Mouse (Mus musculus) kidney, adult 18-20 months (tissue): ENCODE data around the gene Klra5.
"Not testable (repeated sequence)": the region's sequence is repeated elsewhere in the genome, so short reads cannot be mapped to it uniquely, and the experiment has no call there.

Experiments used
- DNase-seq: peaks from one replicate; pipeline ENCODE4 v3.0.0; 2021

Klra5 gene

DNA sequence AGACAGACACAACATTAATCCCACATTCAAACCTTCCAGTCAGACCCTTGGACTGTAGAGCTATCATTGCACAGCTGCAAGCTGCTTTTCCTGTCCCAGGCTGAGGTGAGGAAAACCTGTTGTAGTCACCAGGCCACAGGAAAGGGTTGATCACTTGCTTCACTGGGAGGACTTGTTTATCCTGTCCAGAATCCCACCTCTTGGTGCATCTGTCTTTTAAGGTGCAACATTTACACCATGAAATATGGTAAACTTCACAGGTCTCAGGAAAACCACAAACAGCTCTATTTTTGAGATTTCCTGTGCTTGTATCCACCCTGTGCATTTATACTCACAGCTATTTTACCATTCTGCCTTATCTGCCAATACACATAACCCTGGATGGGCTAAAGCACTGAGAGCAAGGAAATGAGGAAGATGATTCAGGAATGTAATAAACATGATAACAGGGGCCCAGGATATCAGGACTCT lies at the start of gene Klra5:
Gene Klra5 (minus strand): TSS at position 175 of the 471 bp plus-strand sequence.
- not testable (repeated sequence) for DNase-seq

- DNase-seq: no peak
Observed at GRCm38 (mm10) chr6:129916996-129917395, 454 bp downstream of the Klra5 start.

DNA sequence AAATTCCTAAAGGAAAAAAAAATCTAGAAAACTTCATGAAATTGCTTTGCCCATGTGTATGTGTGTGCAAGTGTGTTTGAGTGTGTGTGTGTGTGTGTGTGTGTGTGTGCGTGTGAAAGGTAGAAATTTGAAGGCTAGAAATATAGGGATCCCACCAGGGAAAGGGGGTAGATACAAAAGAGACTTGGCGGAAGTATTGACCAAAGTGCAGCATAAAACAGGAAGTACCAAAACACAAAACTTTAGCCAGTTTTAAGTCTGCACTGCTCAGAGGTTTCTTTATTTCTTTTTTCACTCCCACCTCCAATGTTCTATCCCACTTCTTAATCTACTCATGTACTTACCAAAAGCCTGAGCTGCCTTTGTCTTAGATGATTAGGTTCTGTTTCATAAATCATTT lies 34.9 kb downstream of the Klra5 start:
- no peak for DNase-seq

DNA sequence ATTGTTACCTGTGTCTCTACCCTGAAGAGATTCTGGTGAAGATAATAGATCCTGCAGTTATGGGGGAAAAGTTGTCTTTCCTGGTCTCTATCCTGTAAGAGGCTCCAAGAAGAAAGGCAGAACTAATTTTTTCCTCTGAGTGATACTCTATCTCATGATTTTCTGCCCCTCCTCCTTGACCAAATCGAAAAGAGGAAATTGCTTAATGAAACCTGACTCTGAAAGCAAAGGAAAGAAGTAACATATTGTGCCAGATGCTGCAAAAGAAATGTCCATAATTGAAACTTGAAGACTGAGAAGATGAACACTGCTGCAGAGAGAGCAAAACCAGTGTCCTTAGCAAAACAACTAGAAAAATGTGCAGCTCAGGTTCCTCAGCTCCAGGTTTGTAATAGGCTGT lies 40.9 kb downstream of the Klra5 start, which contains the start of gene Klra17:
Gene Klra17 (minus strand): TSS at position 124 of the 400 bp plus-strand sequence.
- no peak for DNase-seq

- not testable (repeated sequence) for DNase-seq
Observed at GRCm38 (mm10) chr6:129862349-129862748, 55.1 kb downstream of the Klra5 start, which contains the start of gene Gm17631. Gm17631 (plus strand) TSS chr6:129862649.
